Mouse (Mus musculus) liver, embryonic 14.5 days (tissue): ENCODE measurements around the gene Calcrl.

Experiments
- CTCF ChIP-seq: IDR thresholded peaks from 2 replicates; pipeline ENCODE4 v1.5.1; 2016; ENCODE audit warnings: antibody characterized with exemption, low read depth, control low read depth
- EP300 ChIP-seq: IDR thresholded peaks from 2 replicates; pipeline ENCODE4 v1.6.1; 2016; ENCODE audit warnings: antibody characterized with exemption, low read depth

- TF ChIP-seq EP300 (no peak), CTCF (no peak)
These were observed 15.2 kb downstream of the Calcrl start for GRCm38 (mm10) chr2:84409796-84410592.
